Mouse (Mus musculus): ENCODE measurements around the gene Rpp14.

Rpp14 gene

DNA sequence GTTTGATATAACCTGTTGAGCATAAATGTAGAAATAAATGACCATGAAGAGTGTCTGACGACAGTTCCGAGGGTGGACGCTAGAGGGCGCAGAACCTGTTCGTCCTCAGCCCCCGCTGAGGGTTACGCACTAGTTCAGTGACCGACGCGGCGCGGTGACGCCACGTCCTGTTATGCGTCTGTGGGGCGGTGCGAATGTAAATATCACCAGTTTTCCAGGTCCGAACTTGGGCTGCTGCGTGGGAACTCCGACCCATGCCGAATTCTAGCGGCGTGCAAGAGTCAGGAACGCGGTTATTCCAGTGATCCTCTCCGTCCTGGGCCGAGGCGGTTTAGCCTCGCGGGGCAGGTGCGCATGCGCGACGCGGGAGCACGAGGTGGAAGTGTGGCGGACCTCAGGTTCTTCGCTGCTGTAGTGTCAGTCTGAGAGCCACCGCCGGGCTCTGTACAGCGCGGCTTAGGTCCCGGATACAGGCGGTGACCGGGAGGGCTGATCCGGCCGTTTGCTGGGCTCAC, at the start of gene Rpp14:
Gene Rpp14, plus strand, starts transcription at position 203 of the 515 bp plus-strand sequence.
- in situ Hi-C loops (cut with MboI): no loop called here

DNA sequence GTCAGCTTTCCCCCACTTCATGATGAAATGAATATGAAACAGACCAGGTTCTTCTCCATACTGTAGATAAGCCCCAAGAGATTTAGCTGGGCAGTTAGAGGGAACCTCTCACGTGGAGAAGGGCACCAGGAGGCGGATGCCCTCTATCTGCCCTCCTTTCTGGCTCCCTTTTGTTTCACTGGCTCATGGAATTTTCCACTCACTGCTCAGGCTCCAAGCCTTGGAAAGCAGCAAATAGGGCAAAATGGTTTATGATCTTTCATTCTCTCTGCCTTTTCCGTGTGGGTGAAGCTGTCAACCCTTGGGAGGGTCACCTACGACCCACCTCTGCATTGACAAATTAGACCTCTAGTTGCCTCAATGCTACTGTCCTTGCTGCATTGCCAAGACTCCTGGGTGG, 49.6 kb upstream of the Rpp14 start:
- in situ Hi-C loops (cut with MboI): no loop called here

- in situ Hi-C loops (cut with MboI): no loop called here
These were observed 47.9 kb upstream of the Rpp14 start for GRCm38 (mm10) chr14:8032087-8032944.

DNA sequence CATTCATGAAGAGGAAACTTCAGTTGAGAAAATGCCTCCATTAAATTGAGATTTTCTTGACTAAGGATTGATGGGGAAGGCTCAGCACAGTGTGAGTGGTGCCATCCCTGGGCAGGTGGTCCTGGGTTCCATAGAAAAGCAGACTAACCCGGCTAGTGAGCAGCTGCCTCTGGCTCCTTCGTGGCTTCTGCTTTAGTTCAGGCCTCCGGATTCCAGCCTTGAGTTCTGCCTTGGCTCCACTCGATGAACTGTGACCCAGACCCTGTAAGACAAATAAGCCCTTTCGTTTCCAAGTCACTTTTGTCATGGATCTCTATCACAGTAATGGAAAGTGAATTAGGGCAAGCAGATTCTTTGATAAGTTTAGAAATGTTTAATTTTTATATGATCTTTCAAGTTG, 45.6 kb upstream of the Rpp14 start:
- in situ Hi-C loops (cut with MboI): no loop called here

- in situ Hi-C loops (cut with MboI): no loop called here
These were observed 44.2 kb upstream of the Rpp14 start for GRCm38 (mm10) chr14:8035951-8036350.

DNA sequence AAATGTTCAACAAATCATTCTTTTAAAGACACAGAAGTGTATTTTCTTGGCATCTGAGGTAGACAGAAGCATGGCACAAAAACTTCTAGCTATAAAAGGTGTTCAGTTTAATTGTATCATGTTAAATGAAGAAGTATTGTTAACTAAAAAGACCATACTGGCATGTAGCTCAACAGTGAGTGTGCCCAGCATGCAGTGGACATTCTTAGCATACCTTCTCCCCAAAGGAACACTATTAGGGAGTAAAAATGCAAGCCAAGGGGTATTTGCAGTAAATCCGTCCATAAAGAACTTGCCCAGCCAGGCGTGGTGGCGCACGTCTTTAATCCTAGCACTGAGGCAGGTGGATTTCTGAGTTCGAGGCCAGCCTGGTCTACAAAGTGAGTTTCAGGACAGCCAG, 43.8 kb upstream of the Rpp14 start:
- in situ Hi-C loops (cut with MboI): no loop called here

GRCm38 (mm10) chr14:8038150-8038549, 42.0 kb upstream of the Rpp14 start:
- in situ Hi-C loops (cut with MboI): no loop called here

GRCm38 (mm10) chr14:8038791-8039448, 41.2 kb upstream of the Rpp14 start:
- in situ Hi-C loops (cut with MboI): no loop called here

DNA sequence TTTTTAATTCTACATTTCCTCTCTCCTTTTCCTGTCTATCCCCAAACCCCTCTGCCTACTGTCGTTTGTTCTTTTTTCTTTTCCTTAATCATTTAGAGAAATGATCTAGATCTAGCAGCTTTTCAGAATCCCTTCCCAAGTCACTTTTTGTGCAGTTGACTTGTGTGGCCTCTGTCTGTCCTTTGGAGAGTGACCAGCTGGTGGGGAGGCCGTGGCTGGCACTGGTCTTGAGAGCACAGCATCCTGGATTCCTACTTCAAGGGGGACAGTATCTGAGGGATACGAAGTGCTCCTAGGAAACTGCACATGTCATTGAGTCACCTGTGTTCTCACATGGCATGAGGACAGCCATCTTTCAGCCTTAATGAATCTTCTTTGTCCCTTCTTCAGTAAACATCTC, 40.0 kb upstream of the Rpp14 start:
- in situ Hi-C loops (cut with MboI): loop anchor here (10.0 kb wide), 1 partner anchor 75 kb away; no protein-coding TSS in a partner anchor

DNA sequence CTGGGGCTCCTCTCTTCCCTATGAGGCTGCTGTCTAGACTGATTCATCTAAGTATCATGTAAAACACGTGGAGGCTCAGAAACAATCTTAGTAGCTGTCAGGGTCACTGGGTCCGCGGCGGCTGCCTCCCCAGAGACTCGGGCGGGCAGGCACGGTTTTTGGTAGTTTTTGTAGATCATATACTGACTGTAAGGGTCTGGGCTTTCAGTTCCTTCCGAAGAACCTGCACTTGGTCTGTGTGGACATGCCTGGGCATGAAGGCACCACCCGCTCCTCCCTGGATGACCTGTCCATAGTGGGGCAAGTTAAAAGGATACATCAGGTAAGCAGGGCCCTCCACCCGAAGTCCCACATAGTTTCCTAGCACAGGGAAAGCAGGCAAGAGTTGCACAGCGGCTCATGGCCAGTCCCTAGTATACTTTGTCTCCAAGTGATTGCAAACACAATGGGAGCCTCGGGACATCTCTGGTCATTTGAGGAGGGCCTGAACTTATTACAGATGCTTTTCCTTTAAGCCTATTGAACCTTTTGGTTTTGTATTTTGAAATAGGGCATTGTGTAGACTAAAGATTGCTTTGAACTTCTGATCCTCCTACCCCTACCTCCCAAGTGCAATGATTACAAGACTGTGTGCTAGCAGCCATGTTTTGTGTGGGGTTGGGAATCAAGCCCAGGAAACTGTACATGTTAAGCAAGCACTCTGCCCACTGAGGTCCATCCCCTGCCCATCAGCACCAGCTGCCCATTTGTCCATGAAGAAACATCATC, 39.1 kb upstream of the Rpp14 start:
- in situ Hi-C loops (cut with MboI): loop anchor here (10.0 kb wide), 1 partner anchor 76 kb away; no protein-coding TSS in a partner anchor

GRCm38 (mm10) chr14:8042120-8042519, 38.0 kb upstream of the Rpp14 start:
- in situ Hi-C loops (cut with MboI): loop anchor here (10.0 kb wide), 1 partner anchor 77 kb away; no protein-coding TSS in a partner anchor

- in situ Hi-C loops (cut with MboI): loop anchor here (10.0 kb wide), 1 partner anchor 78 kb away; no protein-coding TSS in a partner anchor
These were observed 37.6 kb upstream of the Rpp14 start for GRCm38 (mm10) chr14:8042577-8042976.

- in situ Hi-C loops (cut with MboI): loop anchor here (10.0 kb wide), 1 partner anchor 80 kb away; no protein-coding TSS in a partner anchor
These were observed 35.8 kb upstream of the Rpp14 start for GRCm38 (mm10) chr14:8044330-8044729.

DNA sequence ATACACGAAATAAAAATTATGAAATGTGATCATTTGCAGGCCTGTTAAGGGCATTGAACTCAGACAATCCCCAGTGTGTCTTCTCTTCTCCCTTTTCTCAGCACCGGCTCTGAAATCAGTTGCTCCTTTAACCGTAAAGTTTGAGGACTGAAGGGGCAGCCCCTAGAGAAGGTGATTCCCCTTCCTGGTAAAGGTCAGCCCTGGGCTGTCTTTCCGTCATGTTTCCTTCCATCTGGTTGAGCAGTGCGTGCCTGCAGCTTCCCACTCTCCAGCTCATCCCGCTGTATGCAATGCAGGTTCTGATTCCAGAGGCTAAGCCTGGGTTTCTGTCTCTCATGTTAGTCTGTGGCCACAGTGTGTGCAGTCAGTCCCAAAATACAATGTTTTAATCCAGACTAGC, 35.4 kb upstream of the Rpp14 start:
- in situ Hi-C loops (cut with MboI): loop anchor here (10.0 kb wide), 1 partner anchor 80 kb away; no protein-coding TSS in a partner anchor

- in situ Hi-C loops (cut with MboI): loop anchor here (10.0 kb wide), 1 partner anchor 81 kb away; no protein-coding TSS in a partner anchor
These were observed 34.9 kb upstream of the Rpp14 start for GRCm38 (mm10) chr14:8045187-8045846.

- in situ Hi-C loops (cut with MboI): loop anchor here (10.0 kb wide), 1 partner anchor 82 kb away; no protein-coding TSS in a partner anchor
These were observed 33.3 kb upstream of the Rpp14 start for GRCm38 (mm10) chr14:8046839-8047238.

GRCm38 (mm10) chr14:8049334-8049733, 30.8 kb upstream of the Rpp14 start:
- in situ Hi-C loops (cut with MboI): loop anchor here (10.0 kb wide), 1 partner anchor 85 kb away; no protein-coding TSS in a partner anchor

DNA sequence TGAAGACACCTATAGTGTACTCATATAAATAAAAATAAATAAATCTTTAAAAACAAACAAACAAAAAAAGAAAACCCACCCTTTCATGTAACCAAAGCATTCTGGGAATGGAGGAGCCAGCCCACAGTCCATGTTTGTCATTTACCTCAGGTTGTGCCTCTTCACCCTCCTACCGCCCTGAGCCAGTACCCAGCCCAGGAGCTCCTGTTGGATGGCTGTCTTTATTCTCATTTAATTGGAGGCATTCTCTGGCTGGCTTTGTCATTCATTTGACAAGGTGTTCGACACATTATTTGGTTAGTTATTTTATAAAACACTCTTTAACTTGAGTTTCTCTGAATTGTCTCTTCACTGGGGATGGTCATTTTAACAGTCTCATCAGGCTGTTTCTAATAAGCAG, 28.3 kb upstream of the Rpp14 start:
- in situ Hi-C loops (cut with MboI): no loop called here

DNA sequence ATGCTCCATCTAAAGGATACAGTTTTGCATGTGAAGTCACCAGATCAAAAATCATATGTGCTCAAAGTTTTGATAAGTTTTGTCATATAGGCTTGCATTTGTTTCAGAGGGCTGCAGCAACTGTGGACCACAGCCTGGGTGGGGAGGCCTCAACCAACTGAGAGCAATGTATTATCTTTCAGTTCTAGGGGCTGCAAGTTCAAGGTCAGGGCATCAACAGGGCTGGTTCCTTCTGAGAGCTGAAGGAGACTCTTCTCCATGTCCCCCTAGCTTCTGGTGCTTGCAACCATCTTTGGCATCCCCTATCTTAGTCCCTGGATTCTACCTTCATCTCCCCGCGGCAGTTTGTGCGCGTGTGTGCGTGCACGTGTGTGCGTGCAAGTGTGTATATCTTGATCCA, 27.5 kb upstream of the Rpp14 start:
- in situ Hi-C loops (cut with MboI): no loop called here

DNA sequence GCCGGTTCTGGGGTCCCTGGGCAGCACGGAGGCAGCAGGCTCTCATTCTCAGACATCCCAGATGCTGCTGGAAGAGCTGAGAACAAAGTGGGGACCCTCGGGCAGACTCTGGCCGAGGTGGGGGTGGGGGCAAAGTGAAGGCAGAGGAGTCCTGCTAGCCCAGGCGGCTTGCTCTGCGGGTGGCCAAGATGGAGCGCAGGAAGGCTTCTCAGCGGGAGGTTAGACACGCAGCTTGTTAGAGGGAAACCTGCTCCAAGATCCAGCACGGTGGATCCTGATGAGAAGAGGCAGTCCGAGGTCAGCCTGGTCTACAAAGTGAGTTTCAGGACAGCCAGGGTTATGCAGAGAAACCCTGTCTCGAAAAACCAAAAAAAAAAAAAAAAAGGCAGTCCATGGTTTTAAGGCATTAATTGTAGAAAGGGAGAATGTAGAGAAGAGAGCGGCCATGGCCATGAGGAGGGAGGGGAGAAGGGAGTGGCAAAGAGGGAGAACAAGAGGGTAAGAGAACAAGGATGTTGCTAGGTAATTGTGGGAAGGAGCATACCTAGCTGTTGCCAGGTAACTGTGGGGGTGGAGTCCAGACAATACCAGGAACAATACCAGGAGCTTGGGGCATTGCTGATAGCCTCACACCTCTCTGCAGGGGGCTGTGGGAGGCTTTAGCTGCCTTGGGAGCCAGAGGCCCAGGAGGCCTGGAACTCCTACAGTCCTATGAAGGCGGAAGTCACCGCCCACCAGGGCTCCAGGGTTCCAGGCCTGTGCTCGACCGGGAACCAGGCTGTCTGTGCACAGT, 25.7 kb upstream of the Rpp14 start:
- in situ Hi-C loops (cut with MboI): no loop called here

Data from mature B cell (primary cell).